Mouse (Mus musculus) heart, embryonic 15.5 days (tissue): ENCODE results near the gene Dok5. TPM values are rescaled to one million over a fixed set of nuclear protein-coding genes. Genes with fewer than 3 reads are reported as not detected.

ENCODE experiments used
- ATAC-seq: fragments of 200-750 bp; cut with Nextera tagmentation; replicated peaks from 2 replicates; pipeline ENCODE4 v1.8.0; 2017; ENCODE audit warnings: low read depth, moderate TSS enrichment; ENCODE audit not compliant: insufficient number of reproducible peaks, insufficient read depth, low FRiP score
- H3K27ac ChIP-seq: fragments of 300-500 bp; sonication (generic); 2 replicates; pipeline ENCODE4 v1.5.1; 2015; ENCODE audit warnings: mild to moderate bottlenecking, inconsistent platforms
- H3K27me3 ChIP-seq: fragments of 300-500 bp; sonication (generic); 2 replicates; pipeline ENCODE4 v1.6.1; 2015; ENCODE audit warnings: inconsistent platforms
- H3K36me3 ChIP-seq: fragments of 300-500 bp; sonication (generic); 2 replicates; pipeline ENCODE4 v1.6.1; 2015; ENCODE audit warnings: mild to moderate bottlenecking, inconsistent platforms
- H3K4me1 ChIP-seq: fragments of 300-500 bp; sonication (generic); replicated peaks from 2 replicates; pipeline ENCODE4 v1.6.1; 2015; ENCODE audit warnings: inconsistent platforms
- H3K4me2 ChIP-seq: fragments of 300-500 bp; sonication (generic); 2 replicates; pipeline ENCODE4 v1.6.1; 2015; ENCODE audit warnings: inconsistent platforms, mild to moderate bottlenecking, moderate library complexity
- H3K4me3 ChIP-seq: fragments of 300-500 bp; sonication (generic); 2 replicates; pipeline ENCODE4 v1.5.1; 2015; ENCODE audit warnings: mild to moderate bottlenecking, inconsistent platforms
- H3K9ac ChIP-seq: fragments of 300-500 bp; sonication (generic); 2 replicates; pipeline ENCODE4 v1.6.1; 2015; ENCODE audit warnings: mild to moderate bottlenecking, inconsistent platforms
- H3K9me3 ChIP-seq: fragments of 300-500 bp; sonication (generic); replicated peaks from 2 replicates; pipeline ENCODE4 v1.6.1; 2016; ENCODE audit warnings: inconsistent platforms
- WGBS: fragments of 180-500 bp; shearing (Covaris S2); methylation state at CpG from one replicate; pipeline ENCODE4 v1.1.7; 2015; ENCODE audit warnings: mixed read lengths; 5-methylcytosine and 5-hydroxymethylcytosine counted together
- polyA plus RNA-seq: library from polyadenylated mRNA; unstranded; fragments of >200 nt; fragmentation: Nextera tagmentation; extraction: Ambion mirVana; gene quantifications from 2 replicates; pipeline ENCODE4 v1.2.1, GENCODE M21; 2015

Gene Dok5
- polyA plus RNA-seq, 1 experiment from 2014 or later: 5.6 TPM

DNA sequence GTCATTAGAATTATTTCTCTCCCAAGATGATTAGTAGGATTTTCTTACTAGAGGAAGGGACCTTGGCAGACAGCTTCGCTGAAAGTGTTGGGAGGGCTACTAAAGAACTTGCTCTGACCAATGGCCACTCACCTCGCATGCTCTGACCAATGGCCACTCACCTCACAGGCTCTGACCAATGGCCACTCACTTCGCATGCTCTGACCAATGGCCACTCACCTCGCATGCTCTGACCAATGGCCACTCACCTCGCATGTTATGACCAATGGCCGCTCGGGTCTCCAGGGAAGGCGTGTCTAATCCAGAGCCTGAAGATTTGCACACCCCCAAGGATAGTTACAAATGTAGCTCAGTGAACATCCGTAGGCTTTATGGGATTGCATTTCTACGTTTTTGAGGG is 131.6 kb downstream of the Dok5 start:
- WGBS: 91% methylated on average over 10 of the region's 10 CpGs
- no peak for ATAC-seq

DNA sequence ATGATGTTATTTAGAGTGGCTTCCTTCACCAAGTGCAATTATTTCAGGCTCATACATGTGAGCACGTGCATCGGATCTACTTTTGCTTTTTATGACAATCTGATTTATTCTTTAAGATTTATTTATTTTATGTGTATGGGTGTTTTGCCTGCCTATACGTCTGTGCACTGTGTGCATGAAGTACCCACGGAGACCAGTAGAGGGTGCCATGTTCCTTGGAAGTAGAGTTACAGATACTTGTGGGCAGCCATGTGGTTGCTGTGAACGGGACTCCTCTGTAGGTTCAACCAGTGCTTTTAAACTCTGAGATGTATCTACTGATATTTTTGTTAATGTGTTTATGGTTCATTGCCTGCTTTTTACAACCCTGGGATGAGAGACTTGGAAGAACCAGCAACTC is 132.4 kb downstream of the Dok5 start:
- ATAC-seq: no peak
- 88% methylated on average over 5 of the region's 5 CpGs for WGBS
- H3K27me3 ChIP-seq: no peaks in the 10 kb centered on the region

More for the DNA sequence above, 131.6 kb downstream of the Dok5 start:
- H3K4me2 ChIP-seq: 0 out of 2 replicates have a peak overlapping the region, but pooled peaks have one; percentile 1
- H3K27me3 ChIP-seq: no peaks in the 10 kb centered on the region
- H3K4me3 ChIP-seq: no peak overlapping the region
- no peak overlapping the region for H3K27ac ChIP-seq
- H3K9ac ChIP-seq: no peak overlapping the region
- no peaks in the 10 kb centered on the region for H3K9me3 ChIP-seq
- H3K36me3 ChIP-seq: no peaks in the 10 kb centered on the region
- 0 out of 2 replicates have a peak, but pooled peaks cover 6% of the 10 kb centered on the region for H3K4me1 ChIP-seq

GRCm38 (mm10) chr2:170864820-170865219 is 133.2 kb downstream of the Dok5 start:
- ATAC-seq: no peak
- Histone ChIP-seq H3K27me3 (no peaks in the 10 kb centered on the region), H3K4me2 (no peak overlapping the region), H3K4me1 (0 out of 2 replicates have a peak, but pooled peaks cover 6% of the 10 kb centered on the region), H3K4me3 (no peak overlapping the region), H3K36me3 (no peaks in the 10 kb centered on the region), H3K27ac (no peak overlapping the region), H3K9me3 (no peaks in the 10 kb centered on the region), H3K9ac (no peak overlapping the region)
- 81% methylated on average over 6 of the region's 6 CpGs for WGBS

More for the DNA sequence above, 132.4 kb downstream of the Dok5 start:
- Histone ChIP-seq H3K9me3 (no peaks in the 10 kb centered on the region), H3K4me1 (0 out of 2 replicates have a peak, but pooled peaks cover 6% of the 10 kb centered on the region), H3K4me2 (no peak overlapping the region), H3K4me3 (no peak overlapping the region), H3K27ac (no peak overlapping the region), H3K36me3 (no peaks in the 10 kb centered on the region), H3K9ac (no peak overlapping the region)

DNA sequence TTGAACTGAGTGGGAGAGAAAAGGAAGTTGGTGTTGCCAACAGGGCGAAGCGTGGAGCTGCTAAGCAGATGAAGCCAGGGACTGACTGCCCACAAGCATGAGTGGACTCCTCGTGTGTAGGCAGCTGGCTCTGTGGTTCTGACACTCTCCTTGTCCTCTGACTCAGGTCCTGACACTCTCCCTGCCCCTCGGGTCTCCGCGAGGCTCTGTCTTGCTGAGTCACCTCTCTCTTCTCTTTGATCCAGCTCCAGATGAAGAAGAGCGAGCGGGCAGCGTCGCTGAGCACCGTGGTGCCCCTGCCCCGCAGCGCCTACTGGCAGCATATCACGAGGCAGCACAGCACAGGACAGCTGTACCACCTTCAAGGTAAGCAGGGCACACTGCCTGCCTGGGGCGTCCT is 139.0 kb downstream of the Dok5 start:
- WGBS: 73% methylated on average over 15 of the region's 15 CpGs
- Histone ChIP-seq H3K9ac (no peak overlapping the region), H3K4me3 (no peak overlapping the region), H3K27ac (no peak overlapping the region), H3K27me3 (no peaks in the 10 kb centered on the region), H3K9me3 (no peaks in the 10 kb centered on the region), H3K36me3 (no peaks in the 10 kb centered on the region), H3K4me2 (no peak overlapping the region), H3K4me1 (no peaks in the 10 kb centered on the region)
- no peak for ATAC-seq

- no peak overlapping the region for H3K27ac ChIP-seq
- WGBS: 89% methylated on average over 3 of the region's 3 CpGs
Observed at GRCm38 (mm10) chr2:170871469-170871868, 139.9 kb downstream of the Dok5 start.

DNA sequence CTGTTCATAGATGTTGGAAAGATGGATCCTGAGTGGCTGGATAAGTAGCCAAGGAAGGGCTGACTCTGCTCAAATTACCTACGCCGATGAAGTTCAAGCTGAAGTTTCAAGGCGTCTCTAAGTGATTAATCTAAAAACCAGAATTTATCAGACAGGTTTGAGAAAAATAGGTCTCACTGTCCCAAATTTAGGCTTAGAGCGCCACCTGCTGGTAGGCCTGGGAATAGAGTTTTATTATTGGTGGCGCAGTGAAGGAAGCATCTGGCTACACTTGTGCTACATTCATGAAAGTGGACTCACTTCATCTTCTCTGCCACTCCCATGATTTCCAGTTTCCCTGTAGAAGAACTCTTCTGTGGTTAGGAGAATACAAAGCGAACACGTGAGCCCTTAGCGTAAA is 141.8 kb downstream of the Dok5 start:
- Histone ChIP-seq H3K4me1 (no peaks in the 10 kb centered on the region), H3K4me2 (no peak overlapping the region), H3K27me3 (peaks cover 5% of the 10 kb centered on the region; the same call in 1 of the 2 replicates), H3K4me3 (no peak overlapping the region), H3K9ac (no peak overlapping the region), H3K27ac (no peak overlapping the region), H3K36me3 (no peaks in the 10 kb centered on the region), H3K9me3 (no peaks in the 10 kb centered on the region)
- 9% methylated on average over 8 of the region's 8 CpGs for WGBS
- ATAC-seq: no peak

More at GRCm38 (mm10) chr2:170871469-170871868, 139.9 kb downstream of the Dok5 start:
- ATAC-seq: no peak
- Histone ChIP-seq H3K27me3 (no peaks in the 10 kb centered on the region), H3K9me3 (no peaks in the 10 kb centered on the region), H3K4me1 (no peaks in the 10 kb centered on the region), H3K36me3 (no peaks in the 10 kb centered on the region), H3K4me2 (no peak overlapping the region), H3K4me3 (no peak overlapping the region), H3K9ac (no peak overlapping the region)

- Histone ChIP-seq H3K9me3 (no peaks in the 10 kb centered on the region), H3K4me1 (no peaks in the 10 kb centered on the region), H3K27me3 (peaks cover 12% of the 10 kb centered on the region; the same call in 1 of the 2 replicates), H3K4me3 (no peak overlapping the region), H3K27ac (no peak overlapping the region), H3K9ac (no peak overlapping the region), H3K36me3 (no peaks in the 10 kb centered on the region), H3K4me2 (no peak overlapping the region)
- WGBS: 2% methylated on average over 4 of the region's 4 CpGs
- no peak; the same call in 1 of the 2 replicates for ATAC-seq
Observed at GRCm38 (mm10) chr2:170877515-170877914, 145.9 kb downstream of the Dok5 start.

DNA sequence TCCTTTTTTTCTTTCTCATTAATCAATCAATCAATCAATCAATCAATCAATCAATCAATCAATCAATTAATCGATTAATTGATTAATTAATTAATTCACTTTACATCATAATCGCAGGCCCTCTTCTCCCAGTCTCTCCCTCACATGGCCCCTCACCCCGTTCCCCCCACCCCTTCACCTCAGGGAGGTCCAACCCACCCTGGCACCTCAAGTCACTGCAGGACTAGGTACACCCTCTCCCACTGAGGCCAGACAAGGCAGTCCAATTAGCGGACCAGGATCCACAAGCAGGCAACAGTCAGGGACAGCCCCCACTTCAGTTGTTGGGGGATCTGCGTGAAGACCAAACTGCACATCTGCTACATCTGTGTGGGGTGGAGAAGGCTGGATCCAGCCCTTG is 146.3 kb downstream of the Dok5 start:
- Histone ChIP-seq H3K27ac (no peak overlapping the region), H3K36me3 (no peaks in the 10 kb centered on the region), H3K4me1 (no peaks in the 10 kb centered on the region), H3K4me3 (no peak overlapping the region), H3K27me3 (peaks cover 12% of the 10 kb centered on the region; the same call in 1 of the 2 replicates), H3K9ac (no peak overlapping the region), H3K4me2 (no peak overlapping the region), H3K9me3 (no peaks in the 10 kb centered on the region)
- ATAC-seq: no peak
- 62% methylated on average over 5 of the region's 5 CpGs for WGBS

- 54% methylated on average over 4 of the region's 4 CpGs for WGBS
- no peaks in the 10 kb centered on the region for H3K9me3 ChIP-seq
- no peak overlapping the region for H3K4me3 ChIP-seq
- no peak overlapping the region for H3K9ac ChIP-seq
- no peak for ATAC-seq
- H3K4me1 ChIP-seq: no peaks in the 10 kb centered on the region
- H3K36me3 ChIP-seq: no peaks in the 10 kb centered on the region
- H3K27me3 ChIP-seq: peaks cover 4% of the 10 kb centered on the region; the same call in 1 of the 2 replicates
- no peak overlapping the region for H3K27ac ChIP-seq
- H3K4me2 ChIP-seq: no peak overlapping the region
Observed at GRCm38 (mm10) chr2:170884209-170884801, 152.7 kb downstream of the Dok5 start.

- H3K9me3 ChIP-seq: no peaks in the 10 kb centered on the region
- WGBS: 57% methylated on average over 9 of the region's 9 CpGs
- H3K9ac ChIP-seq: no peak overlapping the region
- ATAC-seq: no peak
- no peak overlapping the region for H3K4me3 ChIP-seq
- no peaks in the 10 kb centered on the region for H3K27me3 ChIP-seq
- H3K4me1 ChIP-seq: no peaks in the 10 kb centered on the region
- no peak overlapping the region for H3K27ac ChIP-seq
- H3K4me2 ChIP-seq: peak overlapping the region; percentile 18; the same call in 1 of the 2 replicates
- H3K36me3 ChIP-seq: no peaks in the 10 kb centered on the region
Observed at GRCm38 (mm10) chr2:170887984-170888383, 156.4 kb downstream of the Dok5 start.

DNA sequence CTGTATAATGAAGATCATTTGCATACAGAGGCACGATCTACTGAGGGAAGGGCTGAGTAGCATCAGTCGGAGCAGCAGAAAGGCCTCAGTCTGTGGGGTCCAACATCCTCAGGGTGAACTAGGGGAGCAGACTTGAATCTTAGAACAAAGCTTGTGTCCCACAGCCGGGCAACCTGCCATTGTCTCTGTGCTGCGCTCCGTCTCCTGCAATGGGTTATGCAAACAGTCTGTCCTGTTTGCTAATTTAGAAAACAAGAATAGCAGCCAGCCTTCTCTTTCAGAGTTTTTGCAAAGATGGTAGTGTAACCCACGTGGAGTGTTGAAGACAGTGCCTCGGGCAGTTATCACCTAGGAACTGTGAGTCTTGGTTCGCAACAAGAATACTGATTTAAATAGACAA is 163.5 kb downstream of the Dok5 start:
- H3K4me1 ChIP-seq: no peaks in the 10 kb centered on the region
- no peaks in the 10 kb centered on the region for H3K36me3 ChIP-seq
- H3K27ac ChIP-seq: no peak overlapping the region
- no peak overlapping the region for H3K4me2 ChIP-seq
- H3K9ac ChIP-seq: no peak overlapping the region
- H3K4me3 ChIP-seq: no peak overlapping the region
- WGBS: 77% methylated on average over 8 of the region's 8 CpGs
- ATAC-seq: no peak
- no peaks in the 10 kb centered on the region for H3K27me3 ChIP-seq
- H3K9me3 ChIP-seq: no peaks in the 10 kb centered on the region
